Mouse (Mus musculus) lung, adult 2 months (tissue): ENCODE measurements at regions not wholly inside any gene's neighbourhood (a gene's known extent, or its start where the extent isn't known, plus 50 kb on each side); places are given as distances from the start of the nearest gene placed in this dataset.

ENCODE experiments used
- CTCF ChIP-seq: fragments of 200-500 bp; IDR thresholded peaks from 2 replicates; pipeline ENCODE4 v1.5.1; 2011; ENCODE audit warnings: mild to moderate bottlenecking, low read length, control low read depth; ENCODE audit not compliant: insufficient read depth
- POLR2A ChIP-seq: fragments of 200-500 bp; IDR thresholded peaks from 2 replicates; pipeline ENCODE4 v1.6.1; 2011; ENCODE audit warnings: low read depth, mild to moderate bottlenecking, control low read depth, low read length, borderline replicate concordance; ENCODE audit errors: extremely low read depth

DNA sequence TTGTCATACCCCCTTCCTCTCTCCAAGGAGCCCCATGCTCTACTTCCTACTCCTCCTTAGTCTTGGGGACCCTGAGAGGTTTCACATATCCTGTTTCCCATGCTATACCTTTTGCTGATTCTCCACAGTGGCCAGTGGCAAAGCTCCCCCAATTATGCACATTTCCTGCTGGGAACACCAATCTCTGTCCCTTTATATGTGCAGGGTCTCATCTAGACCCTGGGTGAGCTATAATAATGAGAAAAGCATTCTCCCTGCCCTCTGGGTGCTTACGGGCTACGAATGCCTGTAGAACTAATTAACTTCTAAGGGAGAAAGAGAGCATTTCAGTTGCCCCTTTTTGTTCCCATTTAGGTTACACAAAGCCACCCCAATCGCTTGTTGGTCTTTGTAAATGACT is 116.6 kb downstream of the Nedd1 start:
- TF ChIP-seq CTCF (no peak), POLR2A (no peak)
